Mouse (Mus musculus): ENCODE results near the gene Ccdc189.
"Not testable (repeated sequence)": the region's sequence is repeated elsewhere in the genome, so short reads cannot be mapped to it uniquely, and the experiment has no call there.

The Ccdc189 gene

DNA sequence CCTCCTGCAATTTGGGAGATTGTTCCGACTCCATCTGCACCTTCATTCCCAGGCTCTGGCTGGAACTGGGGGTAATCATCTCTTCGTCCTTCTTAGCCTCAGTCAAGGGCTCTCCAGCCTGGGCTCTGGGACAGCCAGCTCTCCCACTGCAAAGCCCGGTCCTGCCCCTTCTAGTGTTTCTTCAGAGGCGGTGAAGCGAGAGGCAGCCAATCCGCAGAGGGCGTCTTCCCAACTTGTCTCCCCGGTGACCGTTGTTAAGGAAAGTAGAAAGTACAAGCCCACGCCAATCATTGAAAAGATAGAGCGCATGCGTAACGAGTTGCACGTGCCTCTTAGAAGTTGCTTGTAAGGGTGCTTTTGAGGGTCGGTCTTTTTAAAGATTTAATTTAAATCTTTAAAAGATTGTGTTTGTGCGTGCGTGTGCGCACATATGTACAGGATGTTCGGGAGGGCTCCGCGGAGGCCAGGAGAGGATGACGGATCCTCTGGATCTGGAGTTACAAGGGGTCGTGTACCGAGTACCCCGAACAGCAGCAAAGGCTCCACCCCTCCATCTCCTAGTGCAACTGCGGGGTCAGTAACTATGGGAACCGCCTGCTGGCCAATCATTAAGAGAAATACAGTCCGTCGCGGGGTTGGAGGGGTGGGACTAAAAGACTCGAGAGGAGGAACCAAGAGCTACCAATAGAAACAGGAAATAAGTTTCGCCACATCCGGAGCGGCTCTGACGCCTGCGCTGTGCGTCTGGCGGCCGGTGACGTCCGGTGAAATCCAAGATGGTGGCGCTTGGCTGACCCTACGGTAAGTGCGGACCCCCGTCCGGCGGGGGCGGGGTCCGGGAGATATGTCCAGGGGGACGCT is at the start of gene Ccdc189, which contains the start of gene Rnf40:
Ccdc189 (minus strand) TSS at position 585 of the 861 bp plus-strand sequence.
Rnf40 (plus strand) TSS at position 757 of the 861 bp plus-strand sequence.
- peak; percentile 94 for DNase-seq (ENCODE audit: low read depth, low spot score)

DNA sequence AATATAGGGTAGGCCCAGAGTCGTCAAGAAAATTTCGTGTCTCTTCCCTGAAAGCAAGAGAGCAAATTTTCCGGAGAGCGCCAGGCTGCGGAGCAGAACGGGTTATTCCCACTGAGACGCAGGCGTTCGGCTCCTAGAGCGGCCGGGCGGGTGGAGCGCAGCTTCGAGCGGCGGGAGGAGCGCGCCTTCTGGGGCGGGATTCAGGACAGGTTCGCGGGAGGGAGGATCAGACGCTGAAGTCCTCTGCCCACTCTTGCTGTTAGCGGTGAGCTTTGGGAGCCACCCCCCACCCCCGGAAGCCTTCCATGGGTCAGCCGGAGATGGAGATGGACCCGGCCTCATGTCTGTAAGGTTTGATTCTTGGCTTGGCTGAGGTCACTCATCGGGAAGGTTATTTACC is 48.6 kb upstream of the Ccdc189 start:
- peak; percentile 74 for DNase-seq (ENCODE audit: low read depth, low spot score)

DNA sequence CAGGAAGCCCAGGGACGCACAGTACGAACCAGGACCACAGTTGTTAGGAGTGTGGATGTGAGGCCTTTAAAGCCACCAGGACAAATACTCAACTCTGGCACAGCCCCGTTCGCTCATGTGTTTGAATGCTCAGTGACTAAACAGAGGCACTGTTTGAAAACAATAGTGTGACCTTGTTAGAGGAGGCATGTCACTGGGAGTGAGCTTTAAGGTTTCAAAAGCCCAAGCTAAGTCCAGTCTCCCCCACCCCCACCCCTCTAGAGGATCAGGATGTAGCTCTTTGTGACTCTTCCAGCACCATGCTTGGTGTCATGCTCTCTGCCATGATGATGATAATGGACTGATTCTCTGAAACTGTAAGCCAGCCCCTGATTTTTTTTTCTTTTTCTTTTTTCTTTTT is 43.0 kb upstream of the Ccdc189 start:
- DNase-seq (ENCODE audit: low read depth, low spot score): no peak

DNA sequence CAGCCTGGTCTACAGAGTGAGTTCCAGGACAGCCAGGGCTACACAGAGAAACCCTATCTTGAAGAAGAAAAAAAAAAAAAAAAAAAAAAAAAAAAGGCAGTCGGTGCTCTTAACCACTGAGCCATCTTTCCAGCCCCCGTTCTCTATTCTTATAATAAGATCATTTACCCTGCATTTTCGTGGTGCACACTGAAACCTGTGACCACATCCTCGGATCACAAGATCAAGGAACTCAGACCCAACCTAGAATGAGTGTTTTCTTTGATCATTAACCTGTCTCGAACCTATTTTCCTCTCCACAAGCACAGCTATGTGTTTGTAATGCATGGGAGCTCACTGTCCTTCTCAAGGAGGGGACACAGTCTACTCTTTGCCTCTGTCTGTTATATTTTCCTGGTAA is 40.3 kb upstream of the Ccdc189 start:
- no peak for DNase-seq (ENCODE audit: low read depth, low spot score)

DNA sequence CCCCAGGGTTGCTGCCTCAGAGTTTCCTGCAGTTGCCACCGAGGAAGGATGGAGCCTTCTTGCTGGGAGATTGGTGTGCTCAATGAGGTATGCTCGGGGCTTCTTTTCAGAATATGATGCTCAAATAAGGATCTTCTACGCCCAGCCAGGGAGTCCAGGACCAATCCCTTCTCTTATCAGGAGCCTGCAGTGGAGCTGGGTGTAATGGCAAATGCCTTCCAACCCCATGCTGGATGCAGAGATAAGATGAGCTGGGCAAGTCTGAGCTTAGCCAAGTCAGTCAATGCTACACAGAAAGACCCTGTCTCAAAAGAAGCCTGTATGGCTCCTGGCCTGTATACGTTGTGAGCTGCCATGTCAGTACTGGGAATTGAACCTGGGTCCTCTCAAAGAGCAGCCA is 38.1 kb upstream of the Ccdc189 start:
- no peak for DNase-seq (ENCODE audit: low read depth, low spot score)

DNA sequence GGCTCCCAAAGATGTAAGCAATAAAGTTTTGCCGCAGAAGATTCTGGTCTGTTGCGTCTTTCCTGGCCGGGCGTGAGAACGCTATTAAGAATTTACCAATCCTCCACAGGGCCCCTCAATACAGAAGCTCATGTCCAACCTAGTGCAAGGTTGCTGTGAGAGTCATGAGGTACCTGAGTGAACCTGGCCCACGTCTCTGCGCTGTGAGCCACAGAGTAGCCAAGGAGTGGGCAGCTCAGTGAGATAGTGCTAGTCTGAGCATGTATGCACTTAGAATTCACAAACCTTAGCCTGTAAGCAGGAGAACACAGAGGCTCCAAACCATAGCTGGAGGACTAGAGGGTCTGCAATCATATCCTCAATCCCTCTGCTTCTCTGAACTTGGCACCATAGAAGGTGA is 37.6 kb upstream of the Ccdc189 start:
- no peak for DNase-seq (ENCODE audit: low read depth, low spot score)

DNA sequence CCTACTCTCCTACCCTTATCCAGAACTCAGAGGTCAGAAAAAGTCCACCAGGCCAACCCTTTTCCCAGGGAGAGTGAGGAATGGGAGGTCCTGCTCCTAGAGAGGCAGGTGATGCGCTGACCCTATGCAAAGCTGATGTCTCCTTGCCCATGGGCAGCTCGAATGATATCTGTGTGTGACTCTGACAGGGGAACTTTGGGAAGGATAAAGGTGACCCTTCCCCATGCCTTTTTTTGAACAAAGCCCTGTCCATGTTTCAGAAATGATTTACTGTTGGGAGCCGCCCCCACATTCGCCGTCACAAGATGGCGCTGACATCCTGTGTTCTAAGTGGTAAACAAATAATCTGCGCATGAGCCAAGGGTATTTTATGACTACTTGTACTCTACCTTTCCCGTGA is 30.0 kb upstream of the Ccdc189 start:
- DNase-seq (ENCODE audit: low read depth, low spot score): not testable (repeated sequence)

DNA sequence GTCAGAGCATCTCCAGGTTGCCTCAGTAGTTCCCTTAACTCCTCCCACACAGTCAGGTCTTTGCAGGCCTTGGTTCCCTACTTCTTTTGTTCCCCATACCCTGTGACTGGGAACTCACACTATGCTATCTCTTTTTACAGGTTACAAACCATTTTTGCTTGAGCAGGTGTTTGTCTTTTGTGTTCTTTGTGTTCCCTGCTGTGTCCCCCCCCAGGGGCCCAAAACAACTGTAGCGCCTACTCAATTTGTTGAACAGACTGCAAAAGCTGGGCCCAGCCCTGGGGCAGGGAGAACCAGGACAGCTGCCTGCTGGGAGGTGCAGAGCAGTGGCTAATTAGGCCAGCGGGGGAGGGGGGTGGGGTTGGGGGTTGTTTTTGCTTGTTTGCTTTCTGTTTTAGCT is 29.6 kb upstream of the Ccdc189 start:
- no peak for DNase-seq (ENCODE audit: low read depth, low spot score)

DNA sequence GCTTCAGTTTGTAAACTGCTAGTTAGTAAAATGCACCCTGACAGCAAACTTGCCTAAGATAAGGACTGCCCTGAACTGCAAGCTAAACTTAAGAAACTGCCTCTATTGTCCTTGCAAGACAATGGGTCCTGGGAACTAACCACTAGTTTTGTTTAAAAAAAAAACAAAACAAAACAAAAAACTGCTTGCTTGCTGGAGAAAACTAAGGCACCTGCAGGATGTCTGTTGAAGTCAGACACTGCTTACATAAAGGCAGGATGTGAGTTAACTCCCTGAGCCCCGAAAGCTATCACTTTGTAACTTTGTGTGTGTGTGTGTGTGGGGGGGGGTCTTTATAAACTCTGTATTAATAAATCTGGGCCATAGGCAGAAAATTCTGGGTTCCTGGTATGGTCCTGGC is 28.5 kb upstream of the Ccdc189 start:
- DNase-seq (ENCODE audit: low read depth, low spot score): no peak

DNA sequence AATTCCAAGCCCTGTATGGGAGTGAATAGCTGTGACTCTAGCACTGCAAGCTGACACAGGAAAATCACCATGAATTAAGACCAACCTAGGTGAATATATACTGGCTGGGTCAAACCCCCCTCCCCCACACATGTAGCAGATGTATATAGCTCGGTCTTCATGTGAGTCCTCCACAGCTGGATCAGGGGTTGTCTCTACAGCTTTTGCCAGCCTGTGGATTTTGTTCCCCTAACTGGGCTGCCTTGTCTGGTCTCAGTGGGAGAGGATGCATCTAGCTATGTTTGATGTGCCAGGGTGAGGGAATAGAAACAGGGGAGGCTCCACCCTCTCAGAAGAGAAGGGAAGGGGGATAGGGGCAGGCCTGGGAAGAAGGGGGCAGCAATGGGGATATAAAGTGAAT is 27.9 kb upstream of the Ccdc189 start:
- DNase-seq (ENCODE audit: low read depth, low spot score): no peak

DNA sequence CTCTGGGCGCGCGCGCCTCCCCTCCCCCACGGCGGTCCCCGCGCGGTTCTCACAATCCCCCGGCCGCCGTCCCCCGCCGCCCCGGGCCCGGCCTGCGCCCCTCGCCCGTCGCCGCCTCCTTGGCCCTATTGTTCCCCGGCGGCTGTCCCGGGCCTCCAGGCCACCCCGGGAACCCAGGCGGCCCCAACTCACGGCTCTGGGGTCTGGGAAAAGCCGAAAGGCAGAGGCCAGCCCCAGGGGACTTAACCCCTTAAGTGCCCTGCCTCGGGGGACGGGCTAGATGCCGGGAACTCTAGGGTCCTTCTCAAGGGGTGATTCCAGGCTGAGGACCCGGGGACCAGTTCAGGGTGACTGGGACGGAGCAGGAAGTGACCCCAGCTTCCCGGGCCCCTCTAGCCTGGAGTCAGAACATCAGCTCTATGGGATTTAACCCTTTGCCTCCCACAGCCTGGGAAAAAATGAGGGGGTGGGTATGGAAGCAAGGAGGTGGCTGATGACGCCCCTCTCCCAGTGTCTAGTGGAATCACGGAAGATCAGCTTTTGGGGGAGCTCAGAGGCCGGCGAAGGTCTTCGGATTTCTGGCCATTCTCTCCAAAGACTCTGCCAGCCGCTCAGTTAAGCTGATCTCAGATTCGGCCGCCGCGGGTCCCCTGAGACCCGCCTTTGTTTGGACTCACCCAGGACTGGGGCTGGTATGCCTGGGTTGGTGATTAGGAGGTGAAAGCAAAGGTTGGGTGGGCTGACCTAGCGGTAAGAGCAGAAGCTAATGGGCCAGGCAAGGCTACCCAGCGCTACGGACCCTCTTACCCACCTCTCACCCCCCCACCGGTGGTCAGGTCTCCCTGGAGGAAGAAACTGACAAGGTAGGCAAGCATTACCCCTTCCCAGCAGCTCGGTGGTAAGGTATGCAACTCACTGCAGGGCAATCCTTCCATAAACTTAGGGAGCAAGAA is 26.8 kb upstream of the Ccdc189 start, which contains the start of gene Zfp629:
Zfp629 (minus strand) TSS at position 907 of the 953 bp plus-strand sequence.
- peak; percentile 82 for DNase-seq (ENCODE audit: low read depth, low spot score)

DNA sequence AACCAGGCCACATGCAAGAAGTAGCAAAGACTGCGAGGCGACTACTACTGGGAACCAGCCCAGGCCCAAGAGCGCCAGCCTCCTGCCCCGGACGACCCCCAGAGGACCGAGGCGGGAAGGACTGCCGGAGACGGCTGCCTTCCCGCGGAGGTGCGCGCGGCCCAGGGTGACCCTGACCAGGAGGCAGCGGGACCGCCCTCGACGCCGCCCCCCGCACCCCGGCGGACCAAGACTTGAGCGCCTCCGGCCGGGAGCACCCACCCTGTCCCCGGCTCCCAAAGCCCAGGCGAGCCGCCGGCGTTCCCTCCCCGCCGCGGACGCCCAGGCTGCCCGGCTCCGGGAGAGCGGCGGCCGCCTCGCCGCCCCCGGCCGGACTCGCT is 26.1 kb upstream of the Ccdc189 start:
- peak; percentile 19 for DNase-seq (ENCODE audit: low read depth, low spot score)

DNA sequence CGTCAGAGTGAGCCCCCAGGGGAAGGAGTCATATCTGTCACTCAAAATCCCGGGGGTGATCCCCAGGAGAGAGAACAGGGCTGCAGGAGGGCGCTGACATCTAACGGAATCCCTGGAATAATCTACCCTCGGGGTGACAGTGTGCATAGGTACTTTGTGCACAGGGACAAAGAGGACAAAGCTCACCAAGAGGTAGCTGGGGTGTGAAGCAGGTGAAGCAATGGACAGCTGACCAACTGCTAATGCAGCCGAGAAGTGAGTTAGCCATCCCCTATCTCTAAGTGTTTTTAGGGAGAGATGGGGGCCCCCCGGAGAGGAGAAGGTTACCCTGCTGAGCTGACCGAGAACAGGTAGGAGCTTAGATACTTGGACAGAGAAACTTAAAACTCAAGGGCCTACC is 25.7 kb upstream of the Ccdc189 start:
- no peak for DNase-seq (ENCODE audit: low read depth, low spot score)

DNA sequence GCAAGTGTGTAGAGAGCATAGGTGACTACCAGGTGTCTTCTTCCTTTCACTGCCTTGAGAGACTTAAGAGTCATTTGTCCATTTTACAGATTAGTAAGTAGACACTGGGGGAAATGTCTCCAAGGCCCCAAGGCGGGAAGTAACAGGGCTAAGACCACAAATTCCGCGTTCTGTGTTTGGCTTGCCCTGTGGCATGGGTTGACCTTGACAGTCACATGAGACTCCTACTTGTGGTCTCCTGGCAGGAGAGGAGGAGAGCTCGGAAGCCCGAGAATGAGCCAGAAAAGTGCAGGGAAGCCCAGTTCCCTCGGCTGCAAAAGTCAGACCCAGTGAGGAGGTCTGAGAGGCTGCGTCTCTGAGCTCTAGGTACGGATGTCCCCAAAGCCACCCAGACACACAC is 25.1 kb upstream of the Ccdc189 start:
- no peak for DNase-seq (ENCODE audit: low read depth, low spot score)

DNA sequence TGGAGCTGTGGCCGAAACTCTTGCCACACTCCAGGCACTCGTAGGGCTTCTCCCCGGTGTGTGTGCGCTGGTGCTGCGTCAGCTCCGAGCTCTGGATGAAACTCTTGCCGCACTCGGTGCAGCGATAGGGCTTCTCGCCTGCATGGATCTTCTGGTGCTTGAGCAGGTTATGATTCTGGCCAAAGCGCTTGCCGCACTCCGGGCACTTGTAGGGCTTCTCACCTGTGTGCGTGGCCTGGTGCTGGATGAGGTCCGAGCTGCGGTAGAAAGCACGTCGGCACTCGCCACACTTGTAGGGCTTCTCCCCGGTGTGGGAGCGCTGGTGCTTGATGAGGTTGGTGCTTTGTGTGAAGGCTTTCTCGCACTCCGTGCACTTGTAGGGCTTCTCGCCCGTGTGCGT is 23.2 kb upstream of the Ccdc189 start:
- no peak for DNase-seq (ENCODE audit: low read depth, low spot score)

DNA sequence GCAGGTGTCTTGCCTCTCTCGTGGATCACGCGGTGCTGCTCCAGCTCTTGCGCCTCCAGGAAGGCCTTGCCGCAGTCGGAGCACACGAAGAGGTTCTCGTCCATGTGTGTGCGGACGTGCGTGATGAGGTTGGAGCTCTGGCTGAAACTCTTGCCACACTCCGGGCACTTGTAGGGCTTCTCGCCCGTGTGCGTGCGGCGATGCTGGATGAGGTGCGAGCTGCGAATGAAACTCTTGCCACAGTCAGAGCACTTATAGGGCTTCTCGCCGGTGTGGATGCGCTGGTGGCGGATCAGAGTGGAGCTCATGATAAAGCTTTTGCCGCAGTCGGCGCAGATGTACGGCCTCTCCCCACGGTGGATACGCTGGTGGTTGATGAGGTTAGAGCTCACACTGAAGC is 22.6 kb upstream of the Ccdc189 start:
- DNase-seq (ENCODE audit: low read depth, low spot score): no peak

DNA sequence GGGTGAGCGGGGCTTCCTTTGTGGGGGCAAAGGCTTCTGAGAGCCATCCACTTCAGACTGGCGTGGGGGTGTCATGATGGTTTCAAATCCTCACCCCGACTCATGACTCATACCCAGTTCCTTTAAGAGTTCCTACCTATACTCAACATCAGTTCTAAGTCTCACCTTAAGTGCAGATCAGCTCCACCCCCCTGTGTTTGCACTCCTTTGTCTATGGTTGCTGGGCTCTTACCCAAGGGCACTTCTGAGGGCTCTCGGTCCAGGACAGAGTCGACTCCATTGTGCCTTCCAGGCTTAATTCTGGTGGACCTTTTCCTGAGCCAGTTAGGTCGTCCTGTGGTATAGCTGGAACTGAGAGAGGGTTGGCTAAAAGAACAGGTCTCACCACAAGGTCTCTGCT is 18.8 kb upstream of the Ccdc189 start:
- DNase-seq (ENCODE audit: low read depth, low spot score): no peak

DNA sequence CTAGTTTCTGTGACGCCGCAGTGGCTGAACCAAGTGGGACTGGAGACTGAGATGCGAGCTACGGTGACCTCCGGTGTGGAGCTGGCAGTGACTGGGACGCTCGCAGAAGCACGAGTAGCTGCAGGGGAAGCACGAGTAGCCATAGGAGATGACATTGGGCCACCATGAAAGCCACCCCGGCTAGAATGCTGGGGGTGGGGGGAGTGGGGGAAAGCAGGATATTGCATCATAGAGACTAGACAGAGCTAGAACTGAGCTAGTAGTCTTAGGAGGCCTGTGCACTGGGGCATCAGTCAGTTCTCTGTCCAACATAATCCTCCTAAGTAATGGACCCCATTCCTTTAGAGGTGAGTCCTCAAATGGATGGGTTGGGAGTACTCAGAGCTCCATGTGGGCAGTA is 15.9 kb upstream of the Ccdc189 start:
- no peak for DNase-seq (ENCODE audit: low read depth, low spot score)

DNA sequence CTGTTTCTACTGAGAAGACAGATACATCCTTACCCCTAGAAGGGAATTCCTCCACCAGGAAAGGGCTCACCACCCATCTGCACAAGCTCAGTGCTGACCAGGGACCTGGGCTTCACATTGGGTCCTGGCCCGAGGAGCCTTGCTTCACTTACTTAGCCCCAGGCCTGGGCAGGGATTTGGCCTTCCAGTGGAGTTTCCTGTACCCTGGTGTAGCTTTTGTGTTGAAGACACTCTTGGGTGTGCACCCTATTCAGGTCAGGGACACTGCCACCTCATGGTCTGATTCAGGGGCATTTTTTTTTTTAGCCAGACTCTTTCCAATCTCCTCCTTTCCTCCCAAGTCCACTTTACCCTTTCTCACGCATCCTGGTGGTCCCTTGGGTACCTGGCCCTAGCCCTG is 14.5 kb upstream of the Ccdc189 start:
- DNase-seq (ENCODE audit: low read depth, low spot score): no peak

DNA sequence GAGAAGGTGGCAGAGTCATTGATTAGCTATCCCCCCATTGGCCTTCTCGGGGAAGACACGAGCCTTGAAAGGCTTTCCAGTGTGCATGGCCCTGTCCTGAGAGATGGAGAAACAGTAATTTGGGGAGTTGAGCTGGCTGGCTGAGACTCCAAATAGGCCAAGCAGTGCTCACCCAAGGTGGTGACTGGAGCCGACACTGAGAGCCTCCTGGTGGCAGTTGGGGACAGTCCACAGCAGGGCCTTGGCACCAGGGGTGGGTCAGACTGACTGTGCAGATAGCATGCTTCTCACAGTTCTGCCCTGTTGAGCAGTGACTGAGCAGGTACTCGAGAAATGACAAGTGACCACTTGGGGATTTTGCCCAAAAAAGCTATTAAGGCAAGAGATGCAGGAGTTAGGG is 13.3 kb upstream of the Ccdc189 start:
- no peak for DNase-seq (ENCODE audit: low read depth, low spot score)

DNA sequence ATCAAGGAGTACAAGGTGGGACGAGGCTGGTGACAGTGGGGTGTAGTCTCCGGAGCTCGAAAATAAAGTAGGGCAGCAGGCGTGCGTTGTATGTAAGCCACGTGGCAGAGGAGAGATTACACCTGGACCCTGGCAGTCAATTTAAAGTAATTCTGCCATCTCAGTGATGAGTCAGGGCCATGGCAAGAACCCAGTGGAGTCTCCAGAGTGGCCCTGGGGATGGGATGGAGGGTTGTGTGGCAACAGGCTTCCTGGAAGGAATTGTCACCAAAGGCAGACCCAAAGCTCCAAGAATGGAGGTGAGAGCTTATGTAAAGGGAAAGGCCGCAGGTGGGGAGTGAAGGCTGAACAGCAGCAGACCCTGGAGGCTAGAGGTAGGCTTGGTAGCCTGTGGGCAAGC is 12.2 kb upstream of the Ccdc189 start:
- no peak for DNase-seq (ENCODE audit: low read depth, low spot score)

DNA sequence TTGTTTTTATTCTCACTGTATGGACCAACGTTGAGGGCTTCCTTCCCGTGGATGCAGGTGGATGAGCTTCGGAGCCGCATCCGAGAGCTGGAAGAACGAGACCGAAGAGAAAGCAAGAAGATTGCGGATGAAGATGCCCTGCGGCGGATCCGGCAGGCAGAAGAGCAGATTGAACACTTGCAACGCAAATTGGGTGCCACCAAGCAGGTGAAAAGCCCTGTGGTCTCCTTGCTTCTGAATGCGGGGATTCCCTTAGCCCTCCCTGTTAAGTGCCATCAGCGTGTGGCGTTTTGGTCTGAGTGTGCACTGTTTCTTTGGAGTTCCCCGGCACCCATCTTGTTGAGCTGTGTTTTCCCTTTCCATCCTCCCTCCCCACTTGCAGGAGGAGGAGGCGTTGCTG is 8.4 kb upstream of the Ccdc189 start:
- no peak for DNase-seq (ENCODE audit: low read depth, low spot score)

DNA sequence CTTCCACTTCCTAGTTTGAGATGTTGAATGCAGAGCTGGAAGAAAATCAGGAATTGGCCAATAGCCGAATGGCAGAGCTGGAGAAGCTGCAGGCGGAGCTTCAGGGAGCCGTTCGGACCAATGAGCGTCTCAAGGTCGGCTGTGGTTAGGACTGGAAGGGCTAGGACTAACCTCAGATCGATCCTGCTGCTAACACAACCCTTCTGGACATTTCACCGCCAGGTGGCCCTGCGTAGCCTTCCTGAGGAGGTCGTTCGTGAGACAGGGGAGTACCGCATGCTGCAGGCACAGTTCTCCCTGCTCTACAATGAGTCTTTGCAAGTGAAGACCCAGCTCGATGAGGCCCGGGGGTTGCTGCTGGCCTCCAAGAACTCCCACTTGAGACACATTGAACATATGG is 4.2 kb upstream of the Ccdc189 start:
- no peak for DNase-seq (ENCODE audit: low read depth, low spot score)

All from retina, postnatal 7 days (tissue).